18 mouse cellular contexts compared by ENCODE assay signal in genomic region chr19:23987291-23987690, GRCm38 (mm10). TPM values are rescaled to one million over a fixed set of nuclear protein-coding genes. Genes with fewer than 3 reads are reported as not detected.
DNase-seq lines count a peak whose midpoint lies in the region; ATAC-seq and TF ChIP-seq lines count a peak whose summit lies in the region.
"Had no signal": no experiment of that assay in that cellular context is flagged by ENCODE, and none has a peak within 500 bp of the region (broad histone marks: within the 10 kb centered on the region; RNA-seq: fewer than 3 reads in every experiment).

No protein-coding gene starts in this region.

- peaks cover 25% of the 10 kb centered on the region for H3K36me3 ChIP-seq in heart, adult 2 months (ENCODE audit: control insufficient read depth, insufficient read depth, low read length)
- H3K36me3 ChIP-seq in heart, embryonic 10.5 days, result peaks cover 25% of the 10 kb centered on the region; the same call in 1 of the 2 replicates
- no peaks in the 10 kb centered on the region for H3K36me3 ChIP-seq in myocyte (ENCODE audit: control insufficient read depth, insufficient read depth)
- no peaks in the 10 kb centered on the region for H3K36me3 ChIP-seq in forebrain, embryonic 16.5 days (ENCODE audit: control insufficient read depth, insufficient read depth)
- H3K36me3 ChIP-seq in forebrain, embryonic 13.5 days (ENCODE audit: poor library complexity, severe bottlenecking), result no peaks in the 10 kb centered on the region
- H3K36me3 ChIP-seq: G1E had no signal

- H3K4me1 ChIP-seq in heart, adult 2 months (ENCODE audit: control insufficient read depth, insufficient read depth, low read length), result peaks cover 12% of the 10 kb centered on the region
- peaks cover 3% of the 10 kb centered on the region; the same call in 1 of the 2 replicates for H3K4me1 ChIP-seq in heart, embryonic 10.5 days
- H3K4me1 ChIP-seq in forebrain, embryonic 16.5 days (replicated peaks; ENCODE audit: control insufficient read depth, insufficient read depth, low read length), result no peaks in the 10 kb centered on the region
- no peaks in the 10 kb centered on the region for H3K4me1 ChIP-seq in forebrain, embryonic 13.5 days

- TF ChIP-seq EP300 in heart, adult 2 months (IDR thresholded peaks at IDR 0.05; ENCODE audit: insufficient read depth, low read depth, low read length), result 0 out of 2 replicates have a peak, but pooled peaks have one; percentile 17

- H3K79me2 ChIP-seq in heart, adult 2 months (replicated peaks; ENCODE audit: control insufficient read depth, insufficient read depth, low read length), result peaks cover 2% of the 10 kb centered on the region; the same call in 1 of the 2 replicates
- no peaks in the 10 kb centered on the region for H3K79me2 ChIP-seq in myocyte (ENCODE audit: control insufficient read depth, insufficient read depth)

- peak overlapping the region; percentile 43 for H3K27ac ChIP-seq in heart, adult 2 months
- 0 out of 2 replicates have a peak overlapping the region, but pooled peaks have one; percentile 19 for H3K27ac ChIP-seq in heart, embryonic 10.5 days
- no peak overlapping the region for H3K27ac ChIP-seq in forebrain, embryonic 16.5 days (ENCODE audit: low read length)
- H3K27ac ChIP-seq in forebrain, embryonic 13.5 days, result no peak overlapping the region

- no peak for TF ChIP-seq POLR2A in heart, adult 2 months (IDR thresholded peaks at IDR 0.05; ENCODE audit: insufficient read depth, low read depth, low read length)
- no peak for TF ChIP-seq POLR2A in myocyte (IDR thresholded peaks at IDR 0.05; ENCODE audit: insufficient read length, low read depth)

- H3K4me2 ChIP-seq in myocyte (ENCODE audit: low read depth), result peak overlapping the region; percentile 16
- H3K4me2 ChIP-seq in forebrain, embryonic 16.5 days (ENCODE audit: low read length), result no peak overlapping the region
- H3K4me2 ChIP-seq in forebrain, embryonic 13.5 days, result no peak overlapping the region

- peak; percentile 39; the same call in 1 of the 2 replicates for TF ChIP-seq CTCF in heart, adult 2 months (IDR thresholded peaks at IDR 0.05)

- ATAC-seq in forebrain, embryonic 16.5 days, result no peak
- ATAC-seq in forebrain, embryonic 13.5 days, result no peak
- ATAC-seq: forebrain, embryonic 14.5 days had no signal

- H3K27me3 ChIP-seq in heart, adult 2 months (ENCODE audit: control insufficient read depth, insufficient read depth, low read length), result no peaks in the 10 kb centered on the region
- H3K27me3 ChIP-seq in heart, embryonic 10.5 days (ENCODE audit: insufficient read depth, poor library complexity, severe bottlenecking), result no peaks in the 10 kb centered on the region
- no peaks in the 10 kb centered on the region for H3K27me3 ChIP-seq in myocyte (ENCODE audit: control insufficient read depth, insufficient read depth, insufficient read length)
- H3K27me3 ChIP-seq in forebrain, embryonic 16.5 days (replicated peaks; ENCODE audit: control insufficient read depth, insufficient read depth, low read length), result no peaks in the 10 kb centered on the region
- H3K27me3 ChIP-seq in forebrain, embryonic 13.5 days, result no peaks in the 10 kb centered on the region

- intact Hi-C loops in heart, adult 2 months (cut with DNase I), result no loop called here
- intact Hi-C loops in heart, postnatal 14 days (cut with DNase I), result no loop called here

- no peak overlapping the region for H3K4me3 ChIP-seq in heart, adult 2 months
- H3K4me3 ChIP-seq in heart, embryonic 10.5 days, result no peak overlapping the region
- H3K4me3 ChIP-seq in myocyte, result no peak overlapping the region
- H3K4me3 ChIP-seq in forebrain, embryonic 16.5 days (replicated peaks; ENCODE audit: low read length), result no peak overlapping the region
- no peak overlapping the region for H3K4me3 ChIP-seq in forebrain, embryonic 13.5 days

- H3K9me3 ChIP-seq in heart, embryonic 10.5 days, result 0 out of 2 replicates have a peak, but pooled peaks cover 2% of the 10 kb centered on the region
- no peaks in the 10 kb centered on the region for H3K9me3 ChIP-seq in forebrain, embryonic 16.5 days (ENCODE audit: control insufficient read depth, low read length)
- no peaks in the 10 kb centered on the region for H3K9me3 ChIP-seq in forebrain, embryonic 13.5 days (replicated peaks)
- H3K9me3 ChIP-seq: G1E had no signal

- 20% methylated on average over 2 of the region's 2 CpGs for WGBS in heart, adult 2 months
- 30% methylated on average over 2 of the region's 2 CpGs for WGBS in heart, embryonic 10.5 days
- 83% methylated on average over 2 of the region's 2 CpGs for WGBS in forebrain, embryonic 16.5 days
- 71% methylated on average over 2 of the region's 2 CpGs for WGBS in forebrain, embryonic 13.5 days

- DNase-seq in heart, adult 2 months, result peak in 1 of 2 experiments; percentile 46
- no peak for DNase-seq in heart, postnatal 14 days
- peak; percentile 64 for DNase-seq in Muller cell, postnatal 12 days (ENCODE audit: inconsistent ontology term)
- DNase-seq in heart, embryonic 10.5 days (ENCODE audit: low spot score), result peak; percentile 57
- DNase-seq: adrenal gland, adult 8-10 months; cerebellum, adult 11 months; cerebellum, postnatal 14 days; layer of hippocampus, postnatal 36 days; left cerebral cortex, postnatal 4 days; midbrain, embryonic 14.5 days; right cerebral cortex, postnatal 4 days; thymus, postnatal 4 days had no signal

- no peak overlapping the region for H3K9ac ChIP-seq in heart, adult 2 months (ENCODE audit: low read depth, low read length)
- no peak overlapping the region for H3K9ac ChIP-seq in forebrain, embryonic 16.5 days (replicated peaks; ENCODE audit: low read depth, low read length)
- no peak overlapping the region for H3K9ac ChIP-seq in forebrain, embryonic 13.5 days

- no peak overlapping the region for H3ac ChIP-seq in myocyte (ENCODE audit: control insufficient read depth, insufficient read length)

TF ChIP-seq in myocyte, 11 proteins besides CTCF, POLR2A, EP300 and RAD21:
- TF ChIP-seq MYOG (IDR thresholded peaks at IDR 0.05; ENCODE audit: control insufficient read depth in 1 of 3, insufficient read depth in 1 of 3, insufficient read length in 2 of 3, low read depth in 2 of 3), result no peak
- TF ChIP-seq CEBPB (IDR thresholded peaks at IDR 0.05; ENCODE audit: insufficient read depth, poor library complexity, severe bottlenecking), result no peak

RNA-seq across cellular contexts. Expression of gene Fam189a2, which starts 43.5 kb away (rescaled TPM):
- 10 to 100 TPM; 51.2 to 55.1 TPM for total RNA-seq in heart, adult 2 months (2021)
- 52.0 and 73.9 TPM in 2 replicates for polyA plus RNA-seq in heart, adult 2 months (2012; rRNA removed)
- 10 to 100 TPM; 51.6 to 55.6 TPM for total RNA-seq in heart, postnatal 14 days (2021)
- polyA plus RNA-seq in heart, embryonic 10.5 days (2016; fragmentation: Nextera tagmentation; extraction: Ambion mirVana), result 3.3 and 5.3 TPM in 2 replicates
- 1.9 TPM for polyA plus RNA-seq in myocyte (2012; fragmentation: generic; extraction: Trizol)
- polyA plus RNA-seq in forebrain, embryonic 16.5 days (2015; fragmentation: Nextera tagmentation; extraction: Ambion mirVana), result 0.37 and 1.1 TPM in 2 replicates
- polyA plus RNA-seq in forebrain, embryonic 13.5 days (2015; fragmentation: Nextera tagmentation; extraction: Ambion mirVana), result 0.35 and 0.47 TPM in 2 replicates
- total RNA-seq: neutrophil, adult 5-6 weeks had no signal
- polyA plus RNA-seq: G1E had no signal

Comparison
In these comparisons a context has a peak if more than half of its experiments do, and no peak if none do; other contexts are left out.
1. DNase-seq: peak in Muller cell, postnatal 12 days (single experiment) and heart, embryonic 10.5 days (single experiment); none in heart, postnatal 14 days (0 of 2).
2. H3K27ac ChIP-seq: peak in heart, adult 2 months (single experiment) and heart, embryonic 10.5 days (single experiment); none in forebrain, embryonic 16.5 days (single experiment) and forebrain, embryonic 13.5 days (single experiment).